Mouse (Mus musculus): Measurements from ENCODE around the gene H6pd. TPM values are rescaled to one million over a fixed set of nuclear protein-coding genes. Genes with fewer than 3 reads are reported as not detected.
A peak's percentile ranks its signal among the peaks of the same experiment; 100 is the strongest.

Gene H6pd
- polyA plus RNA-seq, 1 experiment, result 22.0 TPM

DNA sequence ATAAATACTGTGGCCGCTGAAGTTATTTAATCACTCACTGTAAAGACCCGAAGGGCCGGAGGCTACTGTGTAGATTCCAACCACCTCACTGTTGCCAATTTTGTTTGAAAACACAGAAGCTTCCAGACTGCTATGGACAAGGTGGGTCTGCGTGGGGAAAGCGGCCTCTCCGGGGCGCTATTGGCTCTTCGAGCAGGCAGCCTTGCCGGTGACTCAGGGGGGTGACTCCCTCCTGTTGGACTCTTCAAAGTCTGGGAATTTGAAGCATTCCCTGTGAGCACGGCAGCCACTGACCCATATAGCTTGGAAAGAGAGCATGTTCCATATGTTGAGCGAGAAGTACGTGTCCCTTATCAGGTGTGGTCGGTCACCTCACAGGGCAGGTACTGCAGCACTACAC, 52.8 kb downstream of the H6pd start:
- Histone ChIP-seq H3K36me3 (ENCODE audit: control insufficient read depth, insufficient read depth, low read length) (no peaks in the 10 kb centered on the region), H3K27me3 (ENCODE audit: control insufficient read depth, insufficient read depth, low read length) (no peaks in the 10 kb centered on the region), H3K4me1 (ENCODE audit: control insufficient read depth, insufficient read depth, insufficient read length, low read length) (peaks cover 12% of the 10 kb centered on the region), H3K4me3 (ENCODE audit: low read depth, low read length) (no peak overlapping the region), H3K27ac (ENCODE audit: insufficient read depth, low read depth, low read length) (no peak overlapping the region)
- 34% methylated on average over 13 of the region's 13 CpGs for WGBS
- no peak for TF ChIP-seq CTCF (IDR thresholded peaks at IDR 0.05; ENCODE audit: extremely low read depth, insufficient read length, insufficient replicate concordance, low read depth, low read length)
- TF ChIP-seq POLR2A (IDR thresholded peaks at IDR 0.05; ENCODE audit: low read depth, low read length), result no peak

GRCm38 (mm10) chr4:149955631-149956030, 53.2 kb downstream of the H6pd start:
- H3K4me3 ChIP-seq (ENCODE audit: low read depth, low read length), result peak overlapping the region; percentile 51
- H3K36me3 ChIP-seq (ENCODE audit: control insufficient read depth, insufficient read depth, low read length), result no peaks in the 10 kb centered on the region
- H3K27ac ChIP-seq (ENCODE audit: insufficient read depth, low read depth, low read length), result no peak overlapping the region
- TF ChIP-seq CTCF (IDR thresholded peaks at IDR 0.05; ENCODE audit: extremely low read depth, insufficient read length, insufficient replicate concordance, low read depth, low read length) (no peak), POLR2A (IDR thresholded peaks at IDR 0.05; ENCODE audit: low read depth, low read length) (no peak)
- H3K4me1 ChIP-seq (ENCODE audit: control insufficient read depth, insufficient read depth, insufficient read length, low read length), result peaks cover 12% of the 10 kb centered on the region
- no peaks in the 10 kb centered on the region for H3K27me3 ChIP-seq (ENCODE audit: control insufficient read depth, insufficient read depth, low read length)
- WGBS, result 12% methylated on average over 15 of the region's 15 CpGs

DNA sequence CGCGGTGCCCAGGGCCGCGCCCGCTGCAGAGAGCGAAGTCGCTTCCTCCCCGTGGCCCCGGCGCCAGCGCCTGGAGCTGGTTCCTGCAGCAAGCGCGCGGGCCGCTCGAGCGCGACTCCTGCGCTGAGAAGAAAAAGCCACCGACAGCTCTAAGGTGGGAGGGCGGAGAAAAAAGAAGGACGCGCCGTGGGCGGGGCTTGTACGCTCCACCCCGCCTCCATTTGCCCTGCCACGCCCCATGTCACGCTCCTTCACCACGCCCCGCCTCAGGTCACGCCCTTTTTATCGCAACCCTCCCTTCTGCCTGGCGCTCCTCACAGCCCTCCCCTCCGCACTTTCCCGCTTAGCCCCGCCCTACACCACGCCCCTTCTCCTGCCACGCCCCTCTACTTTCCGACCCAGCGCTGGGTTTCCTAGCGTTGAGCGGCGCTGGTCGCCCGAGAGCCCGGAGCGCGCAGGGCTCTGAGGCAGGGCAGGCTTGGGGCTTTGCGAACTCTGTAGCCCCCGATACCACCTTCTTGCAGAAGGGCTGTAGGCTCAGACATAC, 53.9 kb downstream of the H6pd start, which contains the start of gene Spsb1:
Gene Spsb1, minus strand, starts transcription at position 151 of the 547 bp plus-strand sequence.
- Histone ChIP-seq H3K4me1 (ENCODE audit: control insufficient read depth, insufficient read depth, insufficient read length, low read length) (peaks cover 12% of the 10 kb centered on the region), H3K27me3 (ENCODE audit: control insufficient read depth, insufficient read depth, low read length) (no peaks in the 10 kb centered on the region), H3K4me3 (ENCODE audit: low read depth, low read length) (peak within 1 kb of the TSS; percentile 79), H3K27ac (ENCODE audit: insufficient read depth, low read depth, low read length) (peak within 1 kb of the TSS; percentile 59), H3K36me3 (ENCODE audit: control insufficient read depth, insufficient read depth, low read length) (no peaks in the 10 kb centered on the region)
- WGBS, result under 1% methylated on average over 50 of the region's 51 CpGs
- TF ChIP-seq CTCF (IDR thresholded peaks at IDR 0.05; ENCODE audit: extremely low read depth, insufficient read length, insufficient replicate concordance, low read depth, low read length) (no peak), POLR2A (IDR thresholded peaks at IDR 0.05; ENCODE audit: low read depth, low read length) (peak; percentile 98)

GRCm38 (mm10) chr4:149953621-149954481, 55.0 kb downstream of the H6pd start:
- 3% methylated on average over 32 of the region's 32 CpGs for WGBS
- no peaks in the 10 kb centered on the region for H3K27me3 ChIP-seq (ENCODE audit: control insufficient read depth, insufficient read depth, low read length)
- H3K27ac ChIP-seq (ENCODE audit: insufficient read depth, low read depth, low read length), result peak overlapping the region; percentile 59

DNA sequence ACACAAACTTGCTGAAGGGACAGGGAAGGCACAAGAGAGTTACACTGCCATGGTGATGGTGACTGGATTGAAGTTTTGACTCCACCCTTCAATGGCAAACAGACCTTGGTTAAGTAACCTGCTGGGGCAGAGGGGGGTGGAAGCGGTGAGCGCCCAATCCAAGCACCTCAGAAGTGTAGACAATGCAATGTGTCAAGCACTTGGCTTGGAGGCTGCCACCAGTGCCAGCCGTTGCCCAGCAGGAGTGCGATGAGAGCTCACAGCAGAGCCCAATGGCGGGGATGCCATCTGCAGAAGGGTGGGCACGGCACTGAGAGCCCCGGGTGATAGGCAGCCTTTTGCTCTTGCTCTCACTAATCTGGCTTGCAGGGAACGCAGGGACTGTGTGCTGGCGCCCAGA, 56.6 kb downstream of the H6pd start:
- TF ChIP-seq CTCF (IDR thresholded peaks at IDR 0.05; ENCODE audit: extremely low read depth, insufficient read length, insufficient replicate concordance, low read depth, low read length), result no peak
- no peak for TF ChIP-seq POLR2A (IDR thresholded peaks at IDR 0.05; ENCODE audit: low read depth, low read length)
- Histone ChIP-seq H3K27ac (ENCODE audit: insufficient read depth, low read depth, low read length) (no peak overlapping the region), H3K27me3 (ENCODE audit: control insufficient read depth, insufficient read depth, low read length) (no peaks in the 10 kb centered on the region), H3K4me1 (ENCODE audit: control insufficient read depth, insufficient read depth, insufficient read length, low read length) (peaks cover 21% of the 10 kb centered on the region), H3K4me3 (ENCODE audit: low read depth, low read length) (no peak overlapping the region), H3K36me3 (ENCODE audit: control insufficient read depth, insufficient read depth, low read length) (no peaks in the 10 kb centered on the region)
- WGBS, result 90% methylated on average over 9 of the region's 9 CpGs

More at GRCm38 (mm10) chr4:149953621-149954481, 55.0 kb downstream of the H6pd start:
- TF ChIP-seq CTCF (IDR thresholded peaks at IDR 0.05; ENCODE audit: extremely low read depth, insufficient read length, insufficient replicate concordance, low read depth, low read length) (no peak), POLR2A (IDR thresholded peaks at IDR 0.05; ENCODE audit: low read depth, low read length) (no peak)
- peak overlapping the region; percentile 79 for H3K4me3 ChIP-seq (ENCODE audit: low read depth, low read length)
- H3K36me3 ChIP-seq (ENCODE audit: control insufficient read depth, insufficient read depth, low read length), result no peaks in the 10 kb centered on the region
- peaks cover 16% of the 10 kb centered on the region for H3K4me1 ChIP-seq (ENCODE audit: control insufficient read depth, insufficient read depth, insufficient read length, low read length)

GRCm38 (mm10) chr4:149951201-149951600, 57.6 kb downstream of the H6pd start:
- TF ChIP-seq POLR2A (IDR thresholded peaks at IDR 0.05; ENCODE audit: low read depth, low read length), result no peak
- TF ChIP-seq CTCF (IDR thresholded peaks at IDR 0.05; ENCODE audit: extremely low read depth, insufficient read length, insufficient replicate concordance, low read depth, low read length), result no peak
- WGBS, result 81% methylated on average over 13 of the region's 13 CpGs
- no peaks in the 10 kb centered on the region for H3K27me3 ChIP-seq (ENCODE audit: control insufficient read depth, insufficient read depth, low read length)
- no peak overlapping the region for H3K27ac ChIP-seq (ENCODE audit: insufficient read depth, low read depth, low read length)
- no peak overlapping the region for H3K4me3 ChIP-seq (ENCODE audit: low read depth, low read length)
- H3K36me3 ChIP-seq (ENCODE audit: control insufficient read depth, insufficient read depth, low read length), result no peaks in the 10 kb centered on the region
- peaks cover 20% of the 10 kb centered on the region for H3K4me1 ChIP-seq (ENCODE audit: control insufficient read depth, insufficient read depth, insufficient read length, low read length)

DNA sequence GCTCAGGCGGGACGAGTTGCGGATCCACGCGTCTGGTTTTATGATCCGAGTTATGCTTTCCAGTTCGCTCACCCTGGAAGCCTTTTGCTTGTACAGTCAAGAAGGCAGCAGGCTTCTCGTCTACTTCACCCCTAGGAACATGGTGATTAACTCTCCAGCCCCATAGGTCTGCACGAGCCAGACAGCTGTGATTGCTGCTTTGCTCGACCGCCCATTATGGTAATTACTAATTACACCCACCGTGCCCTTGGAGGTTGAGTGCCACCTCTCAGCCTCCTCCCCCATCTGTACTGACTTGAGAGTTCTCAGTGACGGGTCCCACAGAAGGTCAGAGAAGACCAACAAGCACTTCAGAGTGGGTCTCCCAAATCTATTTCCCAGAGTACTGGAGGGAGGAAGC, 59.1 kb downstream of the H6pd start:
- 86% methylated on average over 13 of the region's 13 CpGs for WGBS
- Histone ChIP-seq H3K4me1 (ENCODE audit: control insufficient read depth, insufficient read depth, insufficient read length, low read length) (peaks cover 12% of the 10 kb centered on the region), H3K27me3 (ENCODE audit: control insufficient read depth, insufficient read depth, low read length) (no peaks in the 10 kb centered on the region), H3K4me3 (ENCODE audit: low read depth, low read length) (no peak overlapping the region), H3K27ac (ENCODE audit: insufficient read depth, low read depth, low read length) (no peak overlapping the region), H3K36me3 (ENCODE audit: control insufficient read depth, insufficient read depth, low read length) (no peaks in the 10 kb centered on the region)
- TF ChIP-seq CTCF (IDR thresholded peaks at IDR 0.05; ENCODE audit: extremely low read depth, insufficient read length, insufficient replicate concordance, low read depth, low read length) (no peak), POLR2A (IDR thresholded peaks at IDR 0.05; ENCODE audit: low read depth, low read length) (no peak)
